Mouse (Mus musculus): Measurements from ENCODE around the gene E4f1. TPM values are rescaled to one million over a fixed set of nuclear protein-coding genes. Genes with fewer than 3 reads are reported as not detected.

The E4f1 gene
- polyA plus RNA-seq, 1 experiment from 2014 or later, result 41.9 TPM

- H3K4me1 ChIP-seq, result peaks cover 19% of the 10 kb centered on the region
- H3K36me3 ChIP-seq, result peaks cover 30% of the 10 kb centered on the region
- H3K9me3 ChIP-seq, result no peaks in the 10 kb centered on the region
- peak overlapping the region; percentile 55; the same call in 1 of the 2 replicates for H3K4me2 ChIP-seq (replicated peaks)
- 31% methylated on average over 1 of the region's 1 CpGs for WGBS
- no peak overlapping the region for H3K27ac ChIP-seq (replicated peaks)
- no peak for ATAC-seq (ENCODE audit: low FRiP score, low read depth)
- H3K9ac ChIP-seq (replicated peaks), result no peak overlapping the region
- no peaks in the 10 kb centered on the region for H3K27me3 ChIP-seq
- H3K4me3 ChIP-seq, result peak overlapping the region; percentile 65
Measured at GRCm38 (mm10) chr17:24479431-24479830, 9.3 kb upstream of the E4f1 start.

GRCm38 (mm10) chr17:24478663-24479380 is 8.7 kb upstream of the E4f1 start, which contains the start of gene Mlst8:
Gene Mlst8 (minus strand): TSS chr17:24479078.
- Histone ChIP-seq H3K9ac (replicated peaks) (peak within 1 kb of the TSS; percentile 73), H3K4me1 (peaks cover 19% of the 10 kb centered on the region), H3K27ac (replicated peaks) (peak within 1 kb of the TSS; percentile 95), H3K4me2 (replicated peaks) (peak within 1 kb of the TSS; percentile 55), H3K27me3 (no peaks in the 10 kb centered on the region), H3K9me3 (no peaks in the 10 kb centered on the region), H3K4me3 (peak within 1 kb of the TSS; percentile 65), H3K36me3 (peaks cover 36% of the 10 kb centered on the region)
- peak; percentile 91 for ATAC-seq (ENCODE audit: low FRiP score, low read depth)
- WGBS, result under 1% methylated on average over 48 of the region's 48 CpGs

DNA sequence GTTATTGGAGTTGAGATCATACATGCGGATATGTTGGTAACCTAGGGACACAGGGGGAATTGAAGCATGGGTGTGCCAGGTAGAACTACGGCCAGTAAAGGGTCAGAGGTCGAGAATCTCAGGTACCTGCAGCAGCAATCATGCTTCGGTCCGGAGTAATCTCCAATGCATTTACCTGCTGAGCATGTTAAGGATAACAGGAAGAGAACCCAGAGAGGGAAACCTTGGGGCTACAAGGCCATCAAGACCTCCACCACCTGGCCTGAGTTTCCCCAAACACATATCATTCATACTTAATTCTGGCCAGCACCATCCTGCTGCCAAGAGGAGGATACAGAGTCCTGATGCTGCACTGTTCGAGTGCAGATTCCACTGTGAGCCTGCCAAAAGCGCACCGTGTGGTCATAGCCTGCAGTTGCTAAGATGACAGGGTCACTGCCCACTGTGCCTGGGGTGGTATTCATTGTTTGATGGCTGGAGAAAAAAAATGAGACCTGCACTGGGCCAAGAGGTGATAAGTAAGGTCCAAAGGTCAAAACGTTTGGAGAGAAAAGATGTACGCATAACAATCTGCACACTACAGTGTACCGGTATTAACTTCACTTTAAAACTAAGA is 8.0 kb upstream of the E4f1 start:
- peaks cover 19% of the 10 kb centered on the region for H3K4me1 ChIP-seq
- peaks cover 41% of the 10 kb centered on the region for H3K36me3 ChIP-seq
- no peak overlapping the region for H3K27ac ChIP-seq (replicated peaks)
- peak; percentile 20; the same call in 1 of the 2 replicates for ATAC-seq (ENCODE audit: low FRiP score, low read depth)
- H3K27me3 ChIP-seq, result no peaks in the 10 kb centered on the region
- H3K9me3 ChIP-seq, result no peaks in the 10 kb centered on the region
- H3K9ac ChIP-seq (replicated peaks), result peak overlapping the region; percentile 73
- 57% methylated on average over 11 of the region's 11 CpGs for WGBS
- peak overlapping the region; percentile 55 for H3K4me2 ChIP-seq (replicated peaks)
- H3K4me3 ChIP-seq, result peak overlapping the region; percentile 65

GRCm38 (mm10) chr17:24477053-24477984 is 7.2 kb upstream of the E4f1 start:
- WGBS, result 92% methylated on average over 20 of the region's 20 CpGs
- Histone ChIP-seq H3K9ac (replicated peaks) (peak overlapping the region; percentile 73), H3K27me3 (no peaks in the 10 kb centered on the region), H3K36me3 (peaks cover 41% of the 10 kb centered on the region), H3K27ac (replicated peaks) (no peak overlapping the region), H3K4me3 (no peak overlapping the region), H3K4me1 (peaks cover 27% of the 10 kb centered on the region), H3K9me3 (no peaks in the 10 kb centered on the region), H3K4me2 (replicated peaks) (peak overlapping the region; percentile 55; the same call in 1 of the 2 replicates)
- no peak for ATAC-seq (ENCODE audit: low FRiP score, low read depth)

DNA sequence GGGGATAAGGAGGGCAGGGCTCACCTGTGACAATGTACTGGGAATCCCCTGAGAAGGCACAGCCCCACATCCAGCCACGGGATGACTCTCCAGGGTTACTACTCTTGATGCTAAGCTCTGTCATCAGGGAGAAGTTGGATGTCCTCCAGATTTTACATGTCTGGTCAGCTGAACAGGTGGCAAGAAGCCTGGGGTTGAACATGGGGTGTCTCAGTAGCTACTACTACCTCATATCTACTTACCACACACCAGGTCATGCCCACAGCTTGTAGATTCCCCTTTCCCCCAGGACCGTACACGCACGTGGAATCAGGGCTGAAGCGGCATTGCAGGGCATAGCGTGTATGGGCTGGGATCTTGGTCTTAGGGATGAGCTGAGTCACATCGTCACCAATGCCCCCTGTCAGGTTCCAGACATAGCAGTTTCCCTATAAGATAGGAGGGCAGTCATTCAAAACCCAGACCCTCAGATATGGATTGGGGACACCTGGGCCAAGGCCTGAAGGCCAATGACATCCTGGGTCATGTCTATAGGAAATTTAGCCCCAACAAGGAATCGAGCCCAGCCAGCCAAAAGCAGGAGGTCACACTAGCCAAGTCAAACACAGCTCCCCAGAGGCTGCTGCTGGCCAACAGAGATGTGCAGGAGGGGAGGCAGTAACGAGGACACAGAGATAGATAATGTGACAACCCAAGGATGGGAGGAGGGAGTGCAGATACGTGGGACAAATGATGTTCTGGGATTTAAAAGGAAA is 6.1 kb upstream of the E4f1 start:
- peaks cover 38% of the 10 kb centered on the region for H3K4me1 ChIP-seq
- no peaks in the 10 kb centered on the region for H3K9me3 ChIP-seq
- 94% methylated on average over 10 of the region's 10 CpGs for WGBS
- peaks cover 41% of the 10 kb centered on the region for H3K36me3 ChIP-seq
- no peak overlapping the region for H3K27ac ChIP-seq (replicated peaks)
- no peak overlapping the region for H3K9ac ChIP-seq (replicated peaks)
- no peak overlapping the region for H3K4me2 ChIP-seq (replicated peaks)
- no peak overlapping the region for H3K4me3 ChIP-seq
- no peak for ATAC-seq (ENCODE audit: low FRiP score, low read depth)
- no peaks in the 10 kb centered on the region for H3K27me3 ChIP-seq

GRCm38 (mm10) chr17:24475586-24475985 is 5.5 kb upstream of the E4f1 start:
- Histone ChIP-seq H3K4me3 (no peak overlapping the region), H3K36me3 (peaks cover 41% of the 10 kb centered on the region), H3K9me3 (no peaks in the 10 kb centered on the region), H3K4me2 (replicated peaks) (no peak overlapping the region), H3K9ac (replicated peaks) (no peak overlapping the region), H3K4me1 (peaks cover 43% of the 10 kb centered on the region), H3K27ac (replicated peaks) (no peak overlapping the region), H3K27me3 (no peaks in the 10 kb centered on the region)
- WGBS, result 94% methylated on average over 6 of the region's 6 CpGs
- no peak for ATAC-seq (ENCODE audit: low FRiP score, low read depth)

GRCm38 (mm10) chr17:24474557-24474956 is 4.4 kb upstream of the E4f1 start:
- no peak overlapping the region for H3K4me3 ChIP-seq

DNA sequence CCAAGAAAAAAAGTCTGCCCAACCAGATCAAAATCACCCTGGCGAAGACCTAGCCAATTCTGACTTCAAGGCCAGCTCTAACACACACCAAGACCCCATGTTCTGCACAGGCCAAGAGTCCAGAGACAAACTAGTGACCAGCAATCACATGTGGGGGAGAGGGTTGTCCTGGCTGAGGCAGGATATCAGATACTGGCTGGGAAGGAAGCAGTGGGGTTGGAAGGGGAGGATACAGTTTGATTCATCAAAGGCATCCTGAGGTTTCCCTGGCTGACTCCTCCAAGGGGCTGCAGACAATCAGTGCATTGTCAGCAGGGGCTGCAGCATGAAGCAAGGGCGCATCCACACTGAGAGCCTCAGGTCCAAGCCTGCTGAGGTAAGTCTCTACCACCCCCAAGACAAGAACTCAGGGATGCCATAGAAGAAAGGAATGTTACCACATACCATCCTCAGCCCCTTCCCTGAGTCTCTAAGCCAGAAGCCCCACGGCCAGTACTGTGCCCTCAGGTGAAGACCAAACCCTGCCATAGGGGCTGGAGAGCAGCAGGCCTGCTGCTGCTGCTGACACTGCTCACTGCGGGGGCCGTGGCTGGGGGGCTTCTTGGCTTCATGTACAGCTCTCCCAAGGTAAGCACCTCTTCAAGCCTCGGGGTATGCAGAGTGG is 3.6 kb upstream of the E4f1 start, which contains the start of gene Bricd5:
TSS of gene Bricd5 (plus strand) at position 273 of the 664 bp plus-strand sequence.
- H3K4me3 ChIP-seq, result no peak within 1 kb of the TSS

More at GRCm38 (mm10) chr17:24474557-24474956, 4.4 kb upstream of the E4f1 start:
- H3K36me3 ChIP-seq, result peaks cover 41% of the 10 kb centered on the region
- no peak for ATAC-seq (ENCODE audit: low FRiP score, low read depth)
- no peak overlapping the region for H3K4me2 ChIP-seq (replicated peaks)
- H3K4me1 ChIP-seq, result peaks cover 36% of the 10 kb centered on the region
- H3K27me3 ChIP-seq, result no peaks in the 10 kb centered on the region
- H3K9me3 ChIP-seq, result no peaks in the 10 kb centered on the region
- WGBS, result 78% methylated on average over 5 of the region's 5 CpGs
- no peak overlapping the region for H3K9ac ChIP-seq (replicated peaks)
- no peak overlapping the region for H3K27ac ChIP-seq (replicated peaks)

DNA sequence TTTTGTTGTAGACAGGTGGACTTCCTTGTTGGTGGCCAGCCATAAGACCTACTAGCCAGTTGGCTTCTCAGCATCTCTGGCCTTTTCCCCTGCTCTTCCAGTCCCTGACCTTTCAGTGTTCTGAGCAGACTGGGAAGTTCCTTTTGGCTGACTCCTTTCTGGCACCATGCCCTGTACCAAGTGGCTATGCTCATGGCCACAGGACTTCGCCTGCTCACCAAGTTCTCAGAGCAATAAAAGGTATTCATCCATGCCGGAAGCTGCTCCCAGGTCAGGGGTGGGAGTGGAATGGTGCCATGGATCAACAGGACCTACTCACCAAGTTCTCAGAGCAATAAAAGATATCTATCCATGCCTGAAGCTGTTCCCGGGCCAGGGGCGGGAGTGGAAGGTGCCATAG is 2.4 kb upstream of the E4f1 start:
- H3K4me3 ChIP-seq, result peak overlapping the region; percentile 76; the same call in 1 of the 2 replicates

More for the DNA sequence above, 3.6 kb upstream of the E4f1 start, which contains the start of gene Bricd5:
- H3K36me3 ChIP-seq, result peaks cover 41% of the 10 kb centered on the region
- H3K27ac ChIP-seq (replicated peaks), result peak within 1 kb of the TSS; percentile 30; the same call in 1 of the 2 replicates
- no peaks in the 10 kb centered on the region for H3K27me3 ChIP-seq
- no peak for ATAC-seq (ENCODE audit: low FRiP score, low read depth)
- 72% methylated on average over 6 of the region's 6 CpGs for WGBS
- H3K9ac ChIP-seq (replicated peaks), result peak within 1 kb of the TSS; percentile 89; the same call in 1 of the 2 replicates
- no peaks in the 10 kb centered on the region for H3K9me3 ChIP-seq
- H3K4me2 ChIP-seq (replicated peaks), result peak within 1 kb of the TSS; percentile 99; the same call in 1 of the 2 replicates
- peaks cover 36% of the 10 kb centered on the region for H3K4me1 ChIP-seq

DNA sequence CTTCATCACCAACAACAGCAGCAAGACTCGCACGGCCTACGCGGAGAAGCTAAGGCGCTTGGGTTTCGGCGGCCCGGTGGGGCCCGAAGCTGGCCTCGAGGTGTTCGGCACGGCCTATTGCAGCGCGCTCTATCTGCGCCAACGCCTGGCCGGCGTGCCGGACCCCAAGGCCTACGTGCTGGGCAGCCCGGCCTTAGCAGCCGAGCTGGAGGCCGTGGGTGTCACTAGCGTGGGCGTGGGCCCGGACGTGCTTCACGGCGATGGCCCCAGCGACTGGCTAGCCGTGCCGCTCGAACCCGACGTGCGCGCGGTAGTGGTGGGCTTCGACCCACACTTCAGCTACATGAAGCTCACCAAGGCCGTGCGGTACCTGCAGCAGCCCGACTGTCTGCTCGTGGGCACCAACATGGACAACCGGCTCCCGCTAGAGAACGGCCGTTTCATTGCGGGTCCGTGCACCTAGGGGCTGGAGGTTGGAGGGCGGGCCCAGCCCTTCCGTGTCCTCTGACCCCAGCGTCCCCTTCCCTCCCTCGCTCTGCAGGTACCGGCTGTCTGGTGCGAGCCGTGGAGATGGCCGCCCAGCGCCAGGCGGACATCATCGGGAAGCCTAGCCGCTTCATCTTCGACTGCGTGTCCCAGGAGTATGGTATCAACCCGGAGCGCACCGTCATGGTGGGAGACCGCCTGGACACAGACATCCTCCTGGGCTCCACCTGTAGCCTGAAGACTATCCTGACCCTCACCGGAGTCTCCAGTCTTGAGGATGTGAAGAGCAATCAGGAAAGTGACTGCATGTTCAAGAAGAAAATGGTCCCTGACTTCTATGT is 801 bp upstream of the E4f1 start:
- Histone ChIP-seq H3K27me3 (no peaks in the 10 kb centered on the region), H3K9ac (replicated peaks) (peak overlapping the region; percentile 89), H3K36me3 (peaks cover 25% of the 10 kb centered on the region), H3K4me1 (peaks cover 24% of the 10 kb centered on the region), H3K9me3 (no peaks in the 10 kb centered on the region), H3K27ac (replicated peaks) (peak overlapping the region; percentile 89), H3K4me2 (replicated peaks) (peak overlapping the region; percentile 99), H3K4me3 (peak overlapping the region; percentile 76)
- under 1% methylated on average over 68 of the region's 68 CpGs for WGBS
- peak; percentile 19; the same call in 1 of the 2 replicates for ATAC-seq (ENCODE audit: low FRiP score, low read depth)

More for the DNA sequence above, 2.4 kb upstream of the E4f1 start:
- Histone ChIP-seq H3K9me3 (no peaks in the 10 kb centered on the region), H3K27ac (replicated peaks) (no peak overlapping the region; the same call in 1 of the 2 replicates), H3K9ac (replicated peaks) (peak overlapping the region; percentile 89; the same call in 1 of the 2 replicates), H3K4me2 (replicated peaks) (peak overlapping the region; percentile 99), H3K27me3 (no peaks in the 10 kb centered on the region), H3K4me1 (peaks cover 27% of the 10 kb centered on the region), H3K36me3 (peaks cover 41% of the 10 kb centered on the region)
- no peak for ATAC-seq (ENCODE audit: low FRiP score, low read depth)
- 95% methylated on average over 4 of the region's 4 CpGs for WGBS

Data from midbrain, embryonic 12.5 days (tissue).